Mouse (Mus musculus): Measurements from ENCODE around the gene Mpp3.
A peak's percentile ranks its signal among the peaks of the same experiment; 100 is the strongest.

The Mpp3 gene

GRCm38 (mm10) chr11:101974181-101974580, 54.1 kb downstream of the Mpp3 start:
- DNase-seq, result no peak

- no peak for DNase-seq
Measured at GRCm38 (mm10) chr11:101973496-101973895, 54.8 kb downstream of the Mpp3 start.

- no peak for DNase-seq
Measured at GRCm38 (mm10) chr11:101972651-101973050, 55.6 kb downstream of the Mpp3 start.

- DNase-seq, result no peak
Measured at GRCm38 (mm10) chr11:101972097-101972496, 56.2 kb downstream of the Mpp3 start.

DNA sequence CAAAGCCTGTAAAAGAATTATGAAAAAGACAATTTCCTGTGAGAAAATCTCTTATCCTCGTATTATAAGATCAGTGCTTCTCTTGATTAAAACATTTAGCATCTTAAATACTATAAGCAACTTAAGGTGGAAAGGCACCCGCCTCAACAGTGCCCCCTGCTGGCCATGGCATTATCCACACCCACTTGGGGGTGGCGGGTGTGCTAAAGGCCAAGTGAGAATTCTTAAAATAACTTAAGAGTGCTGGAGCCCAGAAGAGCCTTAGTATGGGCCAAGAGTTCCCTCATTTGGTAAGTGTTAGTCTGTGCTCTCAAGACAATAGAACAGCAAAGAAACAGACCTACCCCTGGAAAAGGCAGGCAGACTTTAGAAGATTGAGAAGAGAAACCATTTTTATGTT, 56.9 kb downstream of the Mpp3 start:
- DNase-seq, result peak; percentile 57

DNA sequence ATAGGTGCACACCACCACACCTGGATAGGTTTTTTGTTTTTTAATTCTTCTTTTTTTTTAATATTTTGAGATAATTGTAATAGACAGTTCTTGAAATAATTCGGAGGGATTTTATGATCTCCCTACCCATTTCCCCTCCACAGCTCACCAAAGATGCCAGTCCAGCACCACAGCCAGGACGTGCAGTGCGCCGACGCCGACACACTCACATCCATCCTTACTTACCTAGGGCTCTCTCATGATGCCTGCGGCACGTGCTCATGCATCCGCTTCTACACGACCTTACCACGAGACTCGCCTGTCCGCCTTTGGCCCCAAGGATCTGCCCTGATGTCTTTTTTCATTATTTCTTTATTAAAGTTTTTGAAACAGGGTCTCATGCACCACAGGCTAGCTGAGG, 58.4 kb downstream of the Mpp3 start:
- no peak for DNase-seq

GRCm38 (mm10) chr11:101968791-101969190, 59.5 kb downstream of the Mpp3 start:
- DNase-seq, result peak; percentile 92

DNA sequence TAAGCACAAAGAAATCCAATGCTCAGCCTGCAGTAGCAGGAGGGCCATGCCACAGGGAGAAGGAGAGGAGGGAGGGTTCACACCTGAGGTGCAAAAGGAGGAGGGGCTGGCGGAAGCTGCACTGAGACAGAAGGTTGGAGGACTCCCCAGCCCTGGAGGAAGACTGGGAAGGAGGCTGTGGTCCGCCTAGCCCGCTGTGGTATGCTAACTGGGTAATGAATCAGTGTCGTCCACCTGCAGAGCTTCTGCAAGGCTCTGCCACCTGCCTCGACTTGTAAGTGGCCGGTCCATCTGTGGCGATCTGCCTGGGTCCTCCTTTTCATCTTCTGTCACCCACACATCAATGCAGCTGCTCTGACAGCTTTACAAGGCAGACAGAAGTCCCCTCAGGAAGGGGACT, 60.0 kb downstream of the Mpp3 start:
- no peak for DNase-seq

DNA sequence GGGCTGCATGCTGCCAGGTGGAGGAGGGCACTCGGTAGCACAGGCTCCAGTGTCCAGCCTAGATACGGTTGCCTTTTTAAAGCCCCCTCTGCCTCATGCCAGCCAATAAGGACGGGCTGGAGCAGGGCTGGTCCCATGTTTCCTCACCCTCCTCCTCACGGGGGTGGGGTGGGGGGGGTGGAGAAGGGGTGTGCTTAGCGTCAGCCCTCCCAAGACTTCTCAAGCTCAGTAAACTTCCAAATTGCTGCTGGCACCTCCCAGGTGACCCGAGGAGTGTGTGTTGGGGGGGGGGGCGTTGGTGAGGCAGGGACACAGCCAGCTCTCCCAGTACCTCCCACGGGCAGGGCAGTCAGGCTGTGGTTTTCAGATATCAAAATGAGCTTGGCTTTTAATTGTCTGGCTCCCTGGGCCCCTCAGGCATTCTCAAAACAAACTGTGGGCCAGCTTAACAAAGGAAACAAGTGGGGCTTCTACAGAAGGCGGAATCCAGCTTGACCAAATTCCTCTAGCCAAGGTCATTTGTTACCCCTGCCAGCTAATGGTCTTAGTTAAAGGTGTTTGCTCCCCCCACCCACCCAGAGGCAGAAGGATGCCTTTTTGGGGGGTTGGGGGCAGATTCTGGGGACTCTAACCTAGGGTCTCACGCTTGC, 61.2 kb downstream of the Mpp3 start, which contains the start of gene Sost:
Sost (minus strand) TSS at position 51 of the 650 bp plus-strand sequence.
- DNase-seq, result no peak

DNA sequence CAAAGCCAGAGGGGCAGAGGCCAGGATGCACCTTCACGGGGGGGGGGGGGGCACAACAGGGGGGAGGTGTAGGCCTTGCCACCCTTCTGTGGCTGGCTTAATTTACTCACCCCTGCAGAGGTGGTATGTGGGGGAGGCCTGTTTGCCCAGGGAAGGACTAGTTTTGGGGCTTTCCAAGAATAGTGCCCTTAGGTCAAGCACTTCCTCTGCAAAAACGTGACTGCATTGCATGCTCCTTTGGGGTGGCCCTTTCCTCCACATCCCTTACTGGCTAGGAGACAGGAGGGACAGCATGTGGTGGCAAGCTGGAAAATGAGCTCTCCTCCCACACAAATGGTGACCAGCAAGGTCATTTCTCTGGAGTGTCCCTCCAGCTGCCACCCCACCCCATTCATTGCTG, 62.7 kb downstream of the Mpp3 start:
- no peak for DNase-seq

DNA sequence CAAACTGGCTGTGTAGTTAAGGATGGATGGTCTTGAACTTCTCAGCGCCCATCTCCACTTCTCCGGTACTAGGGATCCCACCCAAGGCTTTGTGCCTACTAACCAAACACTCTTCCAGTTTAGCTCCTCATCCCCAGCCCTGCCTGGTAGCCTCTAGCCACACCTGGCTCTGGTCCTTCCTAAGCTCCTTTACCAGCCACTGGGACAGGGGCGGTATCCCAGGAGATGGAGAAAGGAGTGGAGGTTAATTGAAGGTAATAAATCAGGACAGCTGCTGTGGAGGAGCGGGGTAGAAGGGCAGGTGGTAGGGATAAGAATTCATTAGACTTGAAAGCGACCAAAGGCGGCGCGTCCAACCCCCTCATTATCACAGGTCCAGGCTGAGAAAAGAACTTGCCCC, 63.6 kb downstream of the Mpp3 start:
- DNase-seq, result no peak

DNA sequence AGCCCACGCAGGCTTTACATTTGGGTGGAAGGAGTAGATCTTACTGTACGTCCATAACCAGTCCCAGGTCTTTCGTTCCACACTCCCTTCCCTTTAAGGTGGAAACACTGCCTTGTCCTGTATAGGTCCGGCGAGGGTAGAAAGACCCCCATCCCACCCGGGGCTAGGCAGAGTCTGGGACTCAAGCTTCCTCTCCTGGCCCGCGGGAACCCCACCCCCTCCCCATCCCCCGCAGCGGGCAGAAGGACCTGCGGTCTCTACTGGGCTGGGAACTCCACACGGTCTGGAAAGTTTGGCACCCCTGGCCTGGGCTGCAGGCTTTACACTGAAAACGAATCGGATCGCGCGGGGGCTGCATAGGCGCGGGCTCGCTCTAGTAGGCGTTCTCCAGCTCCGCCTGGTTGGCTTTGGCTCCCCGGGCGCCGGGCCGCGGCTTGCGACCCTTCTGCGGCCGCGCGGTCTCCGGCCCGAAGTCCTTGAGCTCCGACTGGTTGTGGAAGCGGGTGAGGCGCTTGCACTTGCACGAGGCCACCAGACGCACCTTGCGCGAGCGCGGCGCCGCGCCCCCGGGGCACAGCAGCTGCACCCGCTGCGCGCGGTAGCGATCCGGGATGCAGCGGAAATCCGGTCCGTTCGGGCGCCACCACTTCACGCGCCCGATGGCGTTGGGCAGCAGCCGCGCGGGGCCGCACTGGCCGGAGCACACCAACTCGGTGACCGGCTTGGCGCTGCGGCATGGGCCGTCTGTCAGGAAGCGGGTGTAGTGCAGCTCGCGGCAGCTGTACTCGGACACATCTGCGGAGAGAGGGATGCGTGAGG, 64.6 kb downstream of the Mpp3 start:
- peak; percentile 60 for DNase-seq

DNA sequence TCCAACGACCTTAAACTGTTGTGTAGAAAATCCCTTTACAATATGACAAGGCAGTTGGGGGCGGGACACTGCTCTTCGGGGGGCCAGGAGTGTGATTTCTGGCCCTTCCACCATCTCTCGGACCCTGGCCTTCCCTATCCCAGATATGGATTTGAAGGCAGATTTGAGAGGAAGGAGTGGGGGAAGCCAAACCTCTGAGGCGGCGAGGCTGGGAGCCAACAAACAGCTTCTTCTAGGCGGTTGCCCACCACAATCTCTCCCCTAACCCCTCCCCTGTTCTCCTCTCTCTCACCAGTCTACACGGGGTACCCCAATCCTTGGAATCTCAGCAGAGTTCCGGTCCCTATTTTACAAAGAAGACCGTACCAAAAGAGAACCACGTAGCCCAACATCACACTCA, 65.2 kb downstream of the Mpp3 start:
- no peak for DNase-seq

GRCm38 (mm10) chr11:101957476-101957875, 70.8 kb downstream of the Mpp3 start:
- no peak for DNase-seq

DNA sequence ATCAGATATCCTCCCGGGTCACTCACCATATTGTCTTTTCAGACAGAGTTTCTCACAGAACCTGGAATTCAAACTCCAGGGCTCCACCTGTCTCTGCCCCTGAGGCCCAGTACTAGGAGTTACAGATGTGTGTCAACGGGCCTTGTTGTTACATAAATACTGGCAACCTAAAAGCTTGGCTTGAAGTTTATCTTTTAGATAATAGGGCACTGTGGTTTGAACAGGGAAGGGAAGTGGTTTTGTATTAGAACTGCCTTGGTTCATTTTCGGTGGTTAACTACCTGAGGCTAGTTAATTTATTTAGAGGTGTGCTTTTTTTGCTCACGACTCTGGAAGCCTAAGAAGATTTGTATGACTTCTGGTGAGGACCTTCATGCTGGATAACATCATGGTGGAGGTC, 74.8 kb downstream of the Mpp3 start:
- DNase-seq, result no peak

DNA sequence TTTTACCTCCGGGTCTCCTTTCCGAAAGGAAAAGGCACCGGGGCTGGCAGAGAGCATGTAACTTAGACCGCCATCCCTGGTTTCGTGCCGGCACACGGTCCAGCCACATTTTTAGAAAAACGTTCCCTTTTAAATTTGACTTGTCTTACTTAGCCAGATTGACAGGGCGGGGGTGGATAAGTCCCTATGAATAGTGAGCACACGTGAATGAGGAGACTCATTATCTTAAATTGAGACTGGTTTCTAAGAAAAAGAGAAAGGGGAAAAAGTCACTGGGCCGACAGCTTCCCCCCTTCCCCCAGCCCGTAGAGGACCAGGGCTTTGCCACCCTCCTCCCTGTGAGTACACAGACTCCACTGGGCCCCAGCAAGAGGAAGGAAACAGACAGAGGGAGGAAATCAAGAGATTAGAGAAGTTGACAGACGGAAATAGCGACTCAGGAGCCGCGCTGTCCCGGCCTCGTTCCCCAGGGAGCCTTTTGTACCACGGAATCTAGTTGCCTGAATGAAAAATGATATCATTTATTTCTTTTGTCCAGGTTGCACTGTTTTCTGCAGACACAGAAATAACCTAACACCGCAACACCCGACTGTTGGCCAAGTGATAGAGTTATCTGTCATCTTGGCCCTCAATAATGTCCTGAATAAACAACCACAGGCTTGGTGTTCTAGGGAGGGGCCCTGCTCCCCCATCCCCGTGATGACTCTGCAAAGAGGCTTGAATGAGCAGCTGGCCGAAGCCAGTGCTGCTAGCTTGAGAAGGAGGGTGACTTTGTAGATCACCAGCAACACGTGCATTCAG, 75.5 kb downstream of the Mpp3 start:
- peak; percentile 81 for DNase-seq

DNA sequence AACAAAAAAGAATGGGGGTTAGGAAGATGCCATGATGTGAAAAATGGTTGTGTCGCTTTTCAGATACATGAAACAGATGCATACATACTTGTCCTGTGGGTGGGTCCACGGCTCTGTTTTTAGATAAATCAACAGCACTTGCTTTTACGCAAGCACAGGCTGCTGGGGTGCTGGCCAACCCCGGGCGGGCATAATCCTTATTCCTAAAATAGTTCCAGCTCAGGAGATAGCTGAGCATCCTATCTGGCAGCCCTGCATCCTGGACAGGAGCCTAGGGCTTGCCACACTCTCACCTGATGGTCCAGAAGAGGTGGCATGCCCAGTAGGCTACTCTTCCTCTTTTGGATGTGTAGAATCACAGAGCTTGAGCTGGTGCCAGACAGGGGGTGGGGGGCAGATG, 78.2 kb downstream of the Mpp3 start:
- no peak for DNase-seq

All from kidney, postnatal 10 days (tissue).